Mouse (Mus musculus) hindbrain, postnatal 0 days (tissue): ENCODE data around the gene Ssna1. TPM values are rescaled to one million over a fixed set of nuclear protein-coding genes. Genes with fewer than 3 reads are reported as not detected.

Source experiments
- ATAC-seq: fragments of 200-750 bp; cut with Nextera tagmentation; 2 replicates; pipeline ENCODE4 v1.8.0; 2017; ENCODE audit warnings: mild to moderate bottlenecking, moderate TSS enrichment, moderate library complexity
- DNase-seq: peaks from one replicate; pipeline ENCODE4 v3.0.0-alpha.2; 2015; ENCODE audit warnings: low spot score
- H3K27ac ChIP-seq: fragments of 300-500 bp; sonication (generic); 2 replicates; pipeline ENCODE4 v1.5.1; 2014; ENCODE audit warnings: mild to moderate bottlenecking
- H3K27me3 ChIP-seq: fragments of 300-500 bp; sonication (generic); 2 replicates; pipeline ENCODE4 v1.6.1; 2014; ENCODE audit warnings: low read length, mixed read lengths; ENCODE audit not compliant: insufficient read depth
- H3K36me3 ChIP-seq: fragments of 300-500 bp; sonication (generic); 2 replicates; pipeline ENCODE4 v1.6.1; 2014; ENCODE audit warnings: low read length, mixed read lengths; ENCODE audit not compliant: insufficient read depth
- H3K4me1 ChIP-seq: fragments of 300-500 bp; sonication (generic); 2 replicates; pipeline ENCODE4 v1.6.1; 2014; ENCODE audit warnings: antibody characterized with exemption, low read length, mixed read lengths; ENCODE audit not compliant: insufficient read depth
- H3K4me2 ChIP-seq: fragments of 300-500 bp; sonication (generic); 2 replicates; pipeline ENCODE4 v1.6.1; 2014; ENCODE audit warnings: low read depth, mild to moderate bottlenecking, low read length, moderate library complexity, mixed read lengths
- H3K4me3 ChIP-seq: fragments of 300-500 bp; sonication (generic); 2 replicates; pipeline ENCODE4 v1.5.1; 2014; ENCODE audit warnings: low read length
- H3K9ac ChIP-seq: fragments of 300-500 bp; sonication (generic); replicated peaks from 2 replicates; pipeline ENCODE4 v1.6.1; 2014; ENCODE audit warnings: mild to moderate bottlenecking, low read length, moderate library complexity, mixed read lengths
- H3K9me3 ChIP-seq: fragments of 300-500 bp; sonication (generic); 2 replicates; pipeline ENCODE4 v1.6.1; 2016; ENCODE audit warnings: low read length, mixed read lengths
- CTCF ChIP-seq: IDR thresholded peaks from 2 replicates; pipeline ENCODE4 v1.5.1; 2016; ENCODE audit warnings: antibody characterized with exemption, control low read depth, low read depth
- WGBS: fragments of 180-500 bp; shearing (Covaris S2); extraction: QIAGEN DNeasy Blood & Tissue Kit; methylation state at CpG from one replicate; pipeline ENCODE4 v1.1.7; 2014; 5-methylcytosine and 5-hydroxymethylcytosine counted together
- polyA plus RNA-seq: library from polyadenylated mRNA; unstranded; fragments of >200 nt; fragmentation: Nextera tagmentation; extraction: Ambion mirVana; gene quantifications from 2 replicates; pipeline ENCODE4 v1.2.1, GENCODE M21; 2015
- total RNA-seq: library from RNA; depleted of rRNA; stranded (reverse); fragments of >200 nt; gene quantifications from 2 replicates; pipeline ENCODE4 v1.2.3, GENCODE M21; 2014

The Ssna1 gene
- total and polyA plus RNA-seq, 2 experiments from 2014 or later, result 120 to 165 TPM

DNA sequence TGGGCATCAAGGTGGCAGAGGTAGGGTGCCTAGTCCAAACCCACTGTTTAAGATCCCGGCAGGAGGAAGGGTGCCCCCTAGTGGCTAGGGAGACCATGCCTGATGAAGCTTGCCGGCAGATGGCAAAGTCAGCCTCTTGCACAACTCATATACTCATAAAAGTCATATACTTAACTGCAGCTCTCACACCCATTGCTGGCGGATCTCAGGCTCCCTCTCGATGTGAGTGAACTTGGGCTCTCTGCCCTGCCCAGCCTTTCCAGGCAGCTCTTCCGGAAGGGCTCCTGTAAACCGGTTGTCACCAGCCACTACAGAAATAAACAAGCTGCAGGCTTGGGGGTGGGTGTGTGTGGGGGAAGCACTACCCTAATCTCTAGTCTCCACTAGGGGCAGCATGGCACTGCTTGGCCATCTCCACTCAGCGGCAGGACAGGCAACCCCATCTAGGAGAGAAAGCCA lies 43.8 kb downstream of the Ssna1 start:
- Histone ChIP-seq H3K36me3 (no peaks in the 10 kb centered on the region), H3K9me3 (no peaks in the 10 kb centered on the region), H3K27me3 (no peaks in the 10 kb centered on the region), H3K27ac (peak overlapping the region; percentile 81), H3K4me2 (peak overlapping the region; percentile 42), H3K9ac (peak overlapping the region; percentile 38; the same call in 1 of the 2 replicates), H3K4me1 (peaks cover 17% of the 10 kb centered on the region; the same call in 1 of the 2 replicates), H3K4me3 (peak overlapping the region; percentile 15; the same call in 1 of the 2 replicates)
- peak; percentile 92 for DNase-seq
- peak; percentile 67 for ATAC-seq
- TF ChIP-seq CTCF, result peak; percentile 79
- WGBS, result 0% methylated on average over 7 of the region's 7 CpGs

DNA sequence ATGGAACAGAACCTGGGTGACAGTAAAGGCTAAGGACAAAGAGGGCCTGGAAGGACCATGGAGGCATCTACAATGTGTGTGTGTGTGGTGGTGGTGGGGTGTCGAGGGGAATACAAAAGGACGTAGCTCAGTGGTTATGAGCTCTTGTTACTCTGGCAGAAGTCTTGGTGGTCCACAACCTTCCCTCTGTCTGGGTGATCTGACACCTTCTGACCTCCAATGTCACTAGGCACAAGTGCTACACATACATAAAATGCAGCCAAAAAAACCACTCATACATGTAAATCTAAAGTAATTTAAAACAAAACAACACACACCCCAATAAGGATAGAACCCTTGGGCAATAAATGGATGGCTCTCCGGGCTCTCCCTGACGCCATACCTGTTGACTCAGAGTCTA lies 44.8 kb downstream of the Ssna1 start:
- WGBS, result 92% methylated on average over 4 of the region's 4 CpGs
- no peak overlapping the region for H3K4me2 ChIP-seq
- H3K9me3 ChIP-seq, result no peaks in the 10 kb centered on the region
- ATAC-seq (no peak), DNase-seq (no peak)
- H3K27me3 ChIP-seq, result no peaks in the 10 kb centered on the region
- no peak overlapping the region for H3K4me3 ChIP-seq
- H3K9ac ChIP-seq, result no peak overlapping the region
- no peak for TF ChIP-seq CTCF
- H3K4me1 ChIP-seq, result peaks cover 19% of the 10 kb centered on the region
- no peaks in the 10 kb centered on the region for H3K36me3 ChIP-seq
- H3K27ac ChIP-seq, result no peak overlapping the region

DNA sequence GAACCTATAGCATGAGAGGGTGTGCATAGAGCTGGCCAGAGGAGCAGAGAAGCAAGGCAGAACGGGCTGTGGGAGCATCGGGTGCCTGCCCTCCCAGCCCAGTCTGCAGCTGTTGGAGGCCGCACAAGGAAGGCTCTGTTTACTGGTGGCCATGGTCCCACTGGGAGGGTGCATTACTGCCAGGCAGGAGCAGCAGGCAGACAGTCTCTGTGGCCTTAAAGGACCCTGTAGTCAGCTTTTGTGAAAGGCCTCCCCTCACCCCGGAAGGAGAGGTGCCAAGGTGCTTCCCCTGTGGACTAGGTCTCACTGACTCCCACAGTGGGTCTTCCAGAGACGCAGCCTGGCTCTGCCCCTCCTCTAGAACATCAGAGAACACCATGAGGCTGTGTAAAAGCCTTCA lies 45.4 kb downstream of the Ssna1 start:
- WGBS, result 79% methylated on average over 5 of the region's 5 CpGs
- ATAC-seq, result no peak
- TF ChIP-seq CTCF, result no peak
- DNase-seq, result peak; percentile 21
- Histone ChIP-seq H3K36me3 (no peaks in the 10 kb centered on the region), H3K9me3 (no peaks in the 10 kb centered on the region), H3K4me1 (peaks cover 19% of the 10 kb centered on the region), H3K4me2 (no peak overlapping the region), H3K27ac (no peak overlapping the region), H3K27me3 (no peaks in the 10 kb centered on the region), H3K9ac (no peak overlapping the region), H3K4me3 (no peak overlapping the region)

DNA sequence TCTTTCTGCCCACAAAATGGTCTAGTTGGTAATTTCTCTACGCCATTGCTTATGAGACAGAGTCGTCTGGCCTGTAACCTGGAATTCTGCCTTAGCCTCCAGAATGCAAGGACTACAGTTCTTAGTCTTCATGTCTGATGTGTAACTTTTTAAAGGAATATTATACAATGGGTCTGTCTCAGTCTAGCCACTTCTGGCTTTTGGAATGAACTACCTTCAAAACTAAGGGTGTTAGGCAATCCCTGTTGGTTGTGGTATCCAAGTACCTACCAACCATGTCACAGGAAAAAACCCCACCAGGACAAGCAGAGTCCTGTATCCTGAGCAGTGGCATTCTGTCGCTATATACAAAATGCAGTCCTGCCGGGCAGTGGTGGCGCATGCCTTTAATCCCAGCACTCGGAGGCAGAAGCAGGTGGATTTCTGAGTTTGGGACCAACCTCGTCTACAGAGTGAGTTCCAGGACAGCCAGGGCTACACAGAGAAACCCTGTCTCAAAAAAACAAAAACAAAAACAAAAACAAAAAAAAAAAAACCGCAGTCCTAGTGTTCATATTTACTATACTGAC lies 46.3 kb downstream of the Ssna1 start:
- no peaks in the 10 kb centered on the region for H3K36me3 ChIP-seq
- DNase-seq, result no peak
- H3K27ac ChIP-seq, result peak overlapping the region; percentile 97
- no peak for TF ChIP-seq CTCF
- peak overlapping the region; percentile 57; the same call in 1 of the 2 replicates for H3K4me2 ChIP-seq
- H3K27me3 ChIP-seq, result no peaks in the 10 kb centered on the region
- H3K9ac ChIP-seq, result no peak overlapping the region
- no peak overlapping the region; the same call in 1 of the 2 replicates for H3K4me3 ChIP-seq
- 66% methylated on average over 8 of the region's 8 CpGs for WGBS
- H3K4me1 ChIP-seq, result peaks cover 19% of the 10 kb centered on the region
- ATAC-seq, result no peak
- H3K9me3 ChIP-seq, result no peaks in the 10 kb centered on the region

GRCm38 (mm10) chr2:25224766-25225752 lies 47.2 kb downstream of the Ssna1 start:
- peaks cover 19% of the 10 kb centered on the region for H3K4me1 ChIP-seq
- DNase-seq (peak; percentile 100), ATAC-seq (peak; percentile 97)
- TF ChIP-seq CTCF, result no peak
- WGBS, result 2% methylated on average over 41 of the region's 41 CpGs
- peak overlapping the region; percentile 80 for H3K4me3 ChIP-seq
- peak overlapping the region; percentile 97 for H3K27ac ChIP-seq
- peak overlapping the region; percentile 68 for H3K9ac ChIP-seq
- no peaks in the 10 kb centered on the region for H3K36me3 ChIP-seq
- H3K4me2 ChIP-seq, result peak overlapping the region; percentile 57
- H3K27me3 ChIP-seq, result no peaks in the 10 kb centered on the region
- H3K9me3 ChIP-seq, result no peaks in the 10 kb centered on the region

- H3K9me3 ChIP-seq, result no peaks in the 10 kb centered on the region
- DNase-seq (no peak), ATAC-seq (no peak)
- no peaks in the 10 kb centered on the region for H3K36me3 ChIP-seq
- H3K4me2 ChIP-seq, result peak within 1 kb of the TSS; percentile 84
- peak within 1 kb of the TSS; percentile 97 for H3K27ac ChIP-seq
- H3K9ac ChIP-seq, result peak within 1 kb of the TSS; percentile 87
- WGBS, result under 1% methylated on average over 17 of the region's 17 CpGs
- peak within 1 kb of the TSS; percentile 80 for H3K4me3 ChIP-seq
- peaks cover 19% of the 10 kb centered on the region for H3K4me1 ChIP-seq
- no peaks in the 10 kb centered on the region for H3K27me3 ChIP-seq
- peak; percentile 62 for TF ChIP-seq CTCF
These were observed 47.8 kb downstream of the Ssna1 start, which contains the start of gene Tubb4b for GRCm38 (mm10) chr2:25224492-25224765. Tubb4b (minus strand) TSS chr2:25224702.
